Mouse (Mus musculus): ENCODE data around the gene Gm1553. TPM values are rescaled to one million over a fixed set of nuclear protein-coding genes. Genes with fewer than 3 reads are reported as not detected.

Gene Gm1553
- not detected in 2 replicates for polyA plus RNA-seq (2015; fragmentation: Nextera tagmentation; extraction: Ambion mirVana)

GRCm38 (mm10) chr10:82492518-82492917, at the start of gene Gm1553:
Gene Gm1553 (minus strand): TSS chr10:82492618.

Other genes starting within 250 kb of the Gm1553 start
- not detected in 2 replicates for gene 4932415D10Rik, start 176.0 kb downstream of the Gm1553 start, polyA plus RNA-seq (2015; fragmentation: Nextera tagmentation; extraction: Ambion mirVana)
- 2.3 and 3.1 TPM in 2 replicates for gene Gm4924, start 138.4 kb downstream of the Gm1553 start, polyA plus RNA-seq (2015; fragmentation: Nextera tagmentation; extraction: Ambion mirVana)
- 49.8 and 50.1 TPM in 2 replicates for gene 1190007I07Rik, start 130.6 kb upstream of the Gm1553 start, polyA plus RNA-seq (2015; fragmentation: Nextera tagmentation; extraction: Ambion mirVana)
- gene Tdg, start 137.2 kb upstream of the Gm1553 start, polyA plus RNA-seq (2015; fragmentation: Nextera tagmentation; extraction: Ambion mirVana) = 26.9 and 27.1 TPM in 2 replicates
- 18.4 and 18.8 TPM in 2 replicates for gene Glt8d2, start 198.0 kb upstream of the Gm1553 start, polyA plus RNA-seq (2015; fragmentation: Nextera tagmentation; extraction: Ambion mirVana)
- 34.0 and 34.6 TPM in 2 replicates for gene Hcfc2, start 203.5 kb upstream of the Gm1553 start, polyA plus RNA-seq (2015; fragmentation: Nextera tagmentation; extraction: Ambion mirVana)

All from skeletal muscle tissue, postnatal 0 days (tissue).